In the genomic region with DNA sequence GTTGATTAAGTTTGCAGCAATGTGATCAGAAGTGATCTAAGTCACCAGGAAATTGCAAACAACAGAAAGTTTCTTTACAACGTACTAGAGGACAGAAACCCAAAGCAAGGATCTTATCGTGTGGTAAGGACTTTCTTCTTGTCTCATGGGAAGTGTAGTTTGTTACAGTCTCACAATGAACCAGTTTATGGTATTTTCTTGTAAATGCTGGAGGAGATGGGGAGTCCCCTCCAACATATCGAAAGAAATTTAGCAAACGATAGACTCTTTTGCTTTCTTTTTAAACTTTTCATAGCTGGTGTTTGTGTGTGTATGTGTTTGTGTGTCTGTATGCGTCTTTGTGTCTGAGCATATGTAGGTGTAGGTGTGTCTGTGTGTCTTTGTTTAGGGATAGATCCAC, we compare ENCODE assay signal across 19 mouse cellular contexts.
DNase-seq lines count a peak whose midpoint lies in the region; ATAC-seq and TF ChIP-seq lines count a peak whose summit lies in the region.
"Had no signal": no experiment of that assay in that cellular context is flagged by ENCODE, and none has a peak within 500 bp of the region (broad histone marks: within the 10 kb centered on the region; RNA-seq: fewer than 3 reads in every experiment).

No protein-coding gene starts in this region.

- H3K4me3 ChIP-seq in forebrain, postnatal 0 days (ENCODE audit: low read depth, low read length) = no peak overlapping the region
- H3K4me3 ChIP-seq: embryonic facial prominence, embryonic 13.5 days; embryonic facial prominence, embryonic 15.5 days; erythroblast, embryonic 14.5 days; forebrain, embryonic 10.5 days; forebrain, embryonic 12.5 days; forebrain, embryonic 15.5 days had no signal

- ATAC-seq in CD4-positive, CD25-positive, alpha-beta regulatory T cell, adult 4 months = peak; percentile 70
- ATAC-seq in forebrain, postnatal 0 days = no peak
- ATAC-seq: forebrain, embryonic 15.5 days had no signal

- no peaks in the 10 kb centered on the region for H3K9me3 ChIP-seq in forebrain, postnatal 0 days (ENCODE audit: low read length)
- H3K9me3 ChIP-seq: embryonic facial prominence, embryonic 13.5 days; embryonic facial prominence, embryonic 15.5 days; forebrain, embryonic 10.5 days; forebrain, embryonic 12.5 days; forebrain, embryonic 15.5 days had no signal

- H3K27ac ChIP-seq in forebrain, postnatal 0 days (ENCODE audit: low read depth, low read length) = no peak overlapping the region
- H3K27ac ChIP-seq: embryonic facial prominence, embryonic 13.5 days; embryonic facial prominence, embryonic 15.5 days; forebrain, embryonic 10.5 days; forebrain, embryonic 12.5 days; forebrain, embryonic 15.5 days had no signal

- WGBS in forebrain, postnatal 0 days = 91% methylated on average over 5 of the region's 5 CpGs

- no peak overlapping the region for H3K9ac ChIP-seq in forebrain, postnatal 0 days
- H3K9ac ChIP-seq: embryonic facial prominence, embryonic 13.5 days; embryonic facial prominence, embryonic 15.5 days; forebrain, embryonic 12.5 days; forebrain, embryonic 15.5 days had no signal

- H3K36me3 ChIP-seq in forebrain, postnatal 0 days (ENCODE audit: insufficient read depth) = no peaks in the 10 kb centered on the region
- H3K36me3 ChIP-seq: embryonic facial prominence, embryonic 13.5 days; embryonic facial prominence, embryonic 15.5 days; forebrain, embryonic 10.5 days; forebrain, embryonic 12.5 days; forebrain, embryonic 15.5 days had no signal

- no peak for TF ChIP-seq CTCF in forebrain, postnatal 0 days (IDR thresholded peaks at IDR 0.05; ENCODE audit: low read depth)

- no peaks in the 10 kb centered on the region for H3K27me3 ChIP-seq in forebrain, postnatal 0 days (ENCODE audit: insufficient read depth, low read length)
- H3K27me3 ChIP-seq: embryonic facial prominence, embryonic 13.5 days; embryonic facial prominence, embryonic 15.5 days; forebrain, embryonic 12.5 days; forebrain, embryonic 15.5 days had no signal

- no peaks in the 10 kb centered on the region for H3K4me1 ChIP-seq in forebrain, postnatal 0 days (ENCODE audit: insufficient read depth)
- H3K4me1 ChIP-seq: embryonic facial prominence, embryonic 13.5 days; embryonic facial prominence, embryonic 15.5 days; forebrain, embryonic 10.5 days; forebrain, embryonic 12.5 days; forebrain, embryonic 15.5 days had no signal

- DNase-seq in induced T-regulatory cell, adult 2 months (ENCODE audit: low read depth) = peak; percentile 52
- no peak for DNase-seq in right cerebral cortex, postnatal 25 days
- no peak for DNase-seq in embryo, embryonic 11 days
- no peak for DNase-seq in forebrain, postnatal 0 days
- DNase-seq: adrenal gland, adult 8-10 months; adrenal gland, postnatal 14 days; adrenal gland, postnatal 36 days; cerebellum, adult 11-12 months; cerebellum, adult 2 months; cerebellum, adult 9-10 months; cerebellum, postnatal 10 days; cerebellum, postnatal 25 days had no signal

- H3K4me2 ChIP-seq in forebrain, postnatal 0 days (ENCODE audit: low read depth) = no peak overlapping the region
- H3K4me2 ChIP-seq: embryonic facial prominence, embryonic 13.5 days; embryonic facial prominence, embryonic 15.5 days; forebrain, embryonic 12.5 days; forebrain, embryonic 15.5 days had no signal
